Mouse (Mus musculus): ENCODE measurements at regions not wholly inside any gene's neighbourhood (a gene's known extent, or its start where the extent isn't known, plus 50 kb on each side); places are given as distances from the start of the nearest gene placed in this dataset.

- Histone ChIP-seq H3K4me2 (ENCODE audit: insufficient read depth, low read depth, poor library complexity, severe bottlenecking) (no peak overlapping the region), H3K9ac (ENCODE audit: insufficient read depth, low read depth) (no peak overlapping the region)
- DNase-seq (ENCODE audit: extremely low read depth): no peak
These were observed 101.4 kb upstream of the B430305J03Rik start for GRCm38 (mm10) chr3:61467158-61467557.

GRCm38 (mm10) chr3:61466641-61467040, 100.9 kb upstream of the B430305J03Rik start:
- DNase-seq (ENCODE audit: extremely low read depth): no peak

More at GRCm38 (mm10) chr3:61467158-61467557, 101.4 kb upstream of the B430305J03Rik start:
- TF ChIP-seq MYC (IDR thresholded peaks at IDR 0.05; ENCODE audit: low read depth, low read length) (no peak), HCFC1 (IDR thresholded peaks at IDR 0.05; ENCODE audit: low read depth, low read length) (no peak), TCF12 (IDR thresholded peaks at IDR 0.05; ENCODE audit: low read depth, low read length) (no peak), ZNF384 (IDR thresholded peaks at IDR 0.05; ENCODE audit: low read depth, low read length) (no peak), E2F4 (IDR thresholded peaks at IDR 0.05; ENCODE audit: insufficient replicate concordance, low read depth, low read length) (no peak), CHD2 (IDR thresholded peaks at IDR 0.05; ENCODE audit: low read length) (no peak), GABPA (IDR thresholded peaks at IDR 0.05; ENCODE audit: insufficient replicate concordance, low read depth, low read length) (no peak), NRF1 (IDR thresholded peaks at IDR 0.05; ENCODE audit: low read depth, low read length) (no peak), MAX (IDR thresholded peaks at IDR 0.05; ENCODE audit: low read length) (no peak), PAX5 (IDR thresholded peaks at IDR 0.05; ENCODE audit: low read length) (no peak), NELFE (IDR thresholded peaks at IDR 0.05; ENCODE audit: low read depth, low read length) (no peak), TBP (conservative IDR thresholded peaks at IDR 0.05; ENCODE audit: low read depth, low read length) (no peak), EP300 (IDR thresholded peaks at IDR 0.05; ENCODE audit: low read length) (no peak), UBTF (IDR thresholded peaks at IDR 0.05; ENCODE audit: low read depth, low read length) (no peak), POLR2A (IDR thresholded peaks at IDR 0.05; ENCODE audit: low read depth, low read length) (no peak), USF1 (IDR thresholded peaks at IDR 0.05; ENCODE audit: low read depth, low read length) (no peak), ELF1 (IDR thresholded peaks at IDR 0.05; ENCODE audit: low read depth, low read length) (no peak), BHLHE40 (IDR thresholded peaks at IDR 0.05; ENCODE audit: low read depth, low read length) (no peak)
- Histone ChIP-seq H3K27ac (ENCODE audit: insufficient read depth, low read depth) (no peak overlapping the region), H3K79me2 (replicated peaks; ENCODE audit: control insufficient read depth, extremely low read depth, insufficient read depth, poor library complexity, severe bottlenecking) (no peaks in the 10 kb centered on the region), H3K27me3 (replicated peaks) (no peaks in the 10 kb centered on the region), H3K36me3 (replicated peaks in 1 of 2; ENCODE audit: control insufficient read depth in 1 of 2, insufficient read depth in 1 of 2, low read length in 1 of 2) (no peaks in the 10 kb centered on the region), H3K4me1 (ENCODE audit: control insufficient read depth in 1 of 2, insufficient read depth in 2 of 2) (no peaks in the 10 kb centered on the region), H3K9me3 (replicated peaks; ENCODE audit: low read length) (peaks cover 31% of the 10 kb centered on the region), H3K4me3 (replicated peaks in 1 of 3; ENCODE audit: low read depth in 2 of 3, low read length in 2 of 3, poor library complexity in 1 of 3) (no peak overlapping the region)
- in situ Hi-C loops (cut with MboI; ENCODE audit: low pct_ligation_motif_present, low pct_unique_long_range_greater_than_20kb, low sequenced_read_pairs) (no loop called here), dilution Hi-C loops (cut with MboI; ENCODE audit: extremely low pct_ligation_motif_present, extremely low pct_unique_long_range_greater_than_20kb, low sequenced_read_pairs) (no loop called here)

More at GRCm38 (mm10) chr3:61466641-61467040, 100.9 kb upstream of the B430305J03Rik start:
- no peaks in the 10 kb centered on the region for H3K79me2 ChIP-seq (replicated peaks; ENCODE audit: control insufficient read depth, extremely low read depth, insufficient read depth, poor library complexity, severe bottlenecking)
- TF ChIP-seq MYC (IDR thresholded peaks at IDR 0.05; ENCODE audit: low read depth, low read length) (no peak), POLR2AphosphoS2 (IDR thresholded peaks at IDR 0.05; ENCODE audit: low read depth, low read length) (no peak), RCOR1 (conservative IDR thresholded peaks at IDR 0.05; ENCODE audit: low read depth, low read length) (no peak), SMC3 (IDR thresholded peaks at IDR 0.05; ENCODE audit: low read depth, low read length) (no peak), MXI1 (IDR thresholded peaks at IDR 0.05; ENCODE audit: low read depth, low read length) (no peak), CTCF (conservative IDR thresholded peaks at IDR 0.05 in 1 of 2, IDR thresholded peaks at IDR 0.05 in 1 of 2; ENCODE audit: low read depth in 2 of 2, low read length in 2 of 2) (no peak), POLR2A (IDR thresholded peaks at IDR 0.05; ENCODE audit: low read depth, low read length) (no peak), BHLHE40 (IDR thresholded peaks at IDR 0.05; ENCODE audit: low read depth, low read length) (no peak), ZNF384 (IDR thresholded peaks at IDR 0.05; ENCODE audit: low read depth, low read length) (no peak), ETS1 (conservative IDR thresholded peaks at IDR 0.05; ENCODE audit: low read depth, low read length) (no peak), ZKSCAN1 (IDR thresholded peaks at IDR 0.05; ENCODE audit: borderline replicate concordance, low read depth, low read length) (no peak), JUN (IDR thresholded peaks at IDR 0.05; ENCODE audit: insufficient read depth, low read depth, low read length) (no peak), IRF4 (IDR thresholded peaks at IDR 0.05; ENCODE audit: low read depth, low read length) (no peak), PAX5 (IDR thresholded peaks at IDR 0.05; ENCODE audit: low read length) (no peak)
- no peaks in the 10 kb centered on the region for H3K4me1 ChIP-seq (ENCODE audit: control insufficient read depth in 1 of 2, insufficient read depth in 2 of 2)
- H3K9me3 ChIP-seq (replicated peaks; ENCODE audit: low read length): peaks cover 31% of the 10 kb centered on the region
- in situ Hi-C loops (cut with MboI; ENCODE audit: low pct_ligation_motif_present, low pct_unique_long_range_greater_than_20kb, low sequenced_read_pairs) (no loop called here), dilution Hi-C loops (cut with MboI; ENCODE audit: extremely low pct_ligation_motif_present, extremely low pct_unique_long_range_greater_than_20kb, low sequenced_read_pairs) (no loop called here)
- no peak overlapping the region for H3K9ac ChIP-seq (ENCODE audit: insufficient read depth, low read depth)
- no peak overlapping the region for H3K4me2 ChIP-seq (ENCODE audit: insufficient read depth, low read depth, poor library complexity, severe bottlenecking)
- H3K4me3 ChIP-seq (replicated peaks in 1 of 3; ENCODE audit: low read depth in 2 of 3, low read length in 2 of 3, poor library complexity in 1 of 3): no peak overlapping the region
- H3K36me3 ChIP-seq (replicated peaks in 1 of 2; ENCODE audit: control insufficient read depth in 1 of 2, insufficient read depth in 1 of 2, low read length in 1 of 2): no peaks in the 10 kb centered on the region
- H3K27ac ChIP-seq (ENCODE audit: insufficient read depth, low read depth): no peak overlapping the region
- no peaks in the 10 kb centered on the region for H3K27me3 ChIP-seq (replicated peaks)
